Mouse (Mus musculus) MEL (cell line): ENCODE data around the gene Ppp1r32. TPM values are rescaled to one million over a fixed set of nuclear protein-coding genes. Genes with fewer than 3 reads are reported as not detected.

Experiments used
- DNase-seq: peaks from one replicate; pipeline ENCODE4 v3.0.0; 2011; ENCODE audit warnings: low read depth, low spot score
- H3K27ac ChIP-seq: 2 replicates; pipeline ENCODE4 v1.5.1; 2012; ENCODE audit warnings: low read depth, mild to moderate bottlenecking, control low read depth, low read length, moderate library complexity; ENCODE audit not compliant: control insufficient read depth
- H3K27me3 ChIP-seq, 2 experiments: fragments of 150-350 bp in 1 of 2; sonication (generic) in 1 of 2; 2 replicates each; pipeline ENCODE4 v1.6.1; 2012; ENCODE audit warnings: low read length in 2 of 2, mild to moderate bottlenecking in 2 of 2, improper control_type of control experiment in 1 of 2, moderate library complexity in 1 of 2; ENCODE audit not compliant: insufficient read depth in 2 of 2, control insufficient read depth in 1 of 2
- H3K36me3 ChIP-seq, 2 experiments: 2 replicates each; pipeline ENCODE4 v1.6.1; 2012 to 2014; ENCODE audit warnings: low read length in 2 of 2, improper control_type of control experiment in 1 of 2, inconsistent platforms in 1 of 2, mild to moderate bottlenecking in 1 of 2; ENCODE audit not compliant: insufficient read depth in 2 of 2, control insufficient read depth in 1 of 2
- H3K4me1 ChIP-seq, 2 experiments: fragments of 150-350 bp in 1 of 2; sonication (generic) in 1 of 2; 2 replicates each; pipeline ENCODE4 v1.6.1; 2012; ENCODE audit warnings: low read length in 2 of 2, improper control_type of control experiment in 1 of 2, mild to moderate bottlenecking in 1 of 2; ENCODE audit not compliant: insufficient read depth in 2 of 2, control insufficient read depth in 1 of 2
- H3K4me3 ChIP-seq, 2 experiments: fragments of 150-350 bp in 1 of 2; sonication (generic) in 1 of 2; 2 replicates each; pipeline ENCODE4 v1.5.1; 2012; ENCODE audit warnings: low read depth in 2 of 2, low read length in 2 of 2, mild to moderate bottlenecking in 2 of 2, moderate library complexity in 2 of 2, control low read depth in 1 of 2, improper control_type of control experiment in 1 of 2; ENCODE audit not compliant: control insufficient read depth in 1 of 2, insufficient read depth in 1 of 2
- H3K79me2 ChIP-seq: 2 replicates; pipeline ENCODE4 v1.6.1; 2012; ENCODE audit warnings: mild to moderate bottlenecking, low read length, moderate library complexity; ENCODE audit not compliant: control insufficient read depth, poor library complexity, insufficient read depth
- H3K9ac ChIP-seq: 2 replicates; pipeline ENCODE4 v1.6.1; 2012; ENCODE audit warnings: low read depth, mild to moderate bottlenecking, control low read depth, low read length, moderate library complexity; ENCODE audit not compliant: control insufficient read depth, poor library complexity, severe bottlenecking
- H3K9me3 ChIP-seq: fragments of 150-350 bp; sonication (generic); replicated peaks from 2 replicates; pipeline ENCODE4 v1.6.1; 2012; ENCODE audit warnings: mild to moderate bottlenecking, low read length, improper control_type of control experiment, moderate library complexity; ENCODE audit not compliant: insufficient read depth
- BHLHE40 ChIP-seq: IDR thresholded peaks from 2 replicates; pipeline ENCODE4 v1.6.1; 2012; ENCODE audit warnings: low read depth, mild to moderate bottlenecking, inconsistent platforms, low read length, improper control_type of control experiment, borderline replicate concordance
- CHD1 ChIP-seq: IDR thresholded peaks from 2 replicates; pipeline ENCODE4 v1.6.1; 2012; ENCODE audit warnings: low read depth, mild to moderate bottlenecking, inconsistent platforms, low read length, improper control_type of control experiment
- E2F4 ChIP-seq: IDR thresholded peaks from 2 replicates; pipeline ENCODE4 v1.6.1; 2011; ENCODE audit warnings: low read depth, low read length, improper control_type of control experiment, borderline replicate concordance
- EP300 ChIP-seq, 2 experiments: IDR thresholded peaks; 2 replicates each; pipeline ENCODE4 v1.6.1; 2011; ENCODE audit warnings: improper control_type of control experiment in 2 of 2, low read length in 2 of 2, low read depth in 1 of 2, mild to moderate bottlenecking in 1 of 2
- ETS1 ChIP-seq: IDR thresholded peaks from 2 replicates; pipeline ENCODE4 v1.6.1; 2012; ENCODE audit warnings: low read depth, mild to moderate bottlenecking, inconsistent platforms, low read length, improper control_type of control experiment, moderate library complexity
- GATA1 ChIP-seq: IDR thresholded peaks from 2 replicates; pipeline ENCODE4 v1.6.1; 2011; ENCODE audit warnings: low read depth, low read length, improper control_type of control experiment
- JUND ChIP-seq: IDR thresholded peaks from 2 replicates; pipeline ENCODE4 v1.6.1; 2011; ENCODE audit warnings: low read depth, mild to moderate bottlenecking, improper control_type of control experiment, low read length
- KAT2A ChIP-seq: conservative IDR thresholded peaks from 2 replicates; pipeline ENCODE4 v1.6.1; 2012; ENCODE audit warnings: low read depth, low read length, improper control_type of control experiment, inconsistent platforms
- MAFK ChIP-seq: IDR thresholded peaks from 2 replicates; pipeline ENCODE4 v1.6.1; 2011; ENCODE audit warnings: low read depth, mild to moderate bottlenecking, low read length, improper control_type of control experiment, borderline replicate concordance
- MAX ChIP-seq: IDR thresholded peaks from 2 replicates; pipeline ENCODE4 v1.6.1; 2011; ENCODE audit warnings: low read length, improper control_type of control experiment
- MXI1 ChIP-seq: IDR thresholded peaks from 2 replicates; pipeline ENCODE4 v1.6.1; 2011; ENCODE audit warnings: mild to moderate bottlenecking, low read depth, low read length, improper control_type of control experiment
- MYB ChIP-seq: IDR thresholded peaks from 2 replicates; pipeline ENCODE4 v1.6.1; 2011; ENCODE audit warnings: mild to moderate bottlenecking, low read depth, low read length, improper control_type of control experiment
- MYC ChIP-seq: IDR thresholded peaks from 2 replicates; pipeline ENCODE4 v1.6.1; 2011; ENCODE audit warnings: low read depth, mild to moderate bottlenecking, low read length, improper control_type of control experiment, moderate library complexity
- POLR2A ChIP-seq, 2 experiments: IDR thresholded peaks; 2 replicates each; pipeline ENCODE4 v1.6.1; 2011 to 2012; ENCODE audit warnings: low read length in 2 of 2, mild to moderate bottlenecking in 2 of 2, control low read depth in 1 of 2, improper control_type of control experiment in 1 of 2, low read depth in 1 of 2, moderate library complexity in 1 of 2; ENCODE audit not compliant: control insufficient read depth in 1 of 2, insufficient read depth in 1 of 2, poor library complexity in 1 of 2
- POLR2AphosphoS2 ChIP-seq: IDR thresholded peaks from 2 replicates; pipeline ENCODE4 v1.6.1; 2011; ENCODE audit warnings: low read length, improper control_type of control experiment
- RCOR1 ChIP-seq: IDR thresholded peaks from 2 replicates; pipeline ENCODE4 v1.6.1; 2012; ENCODE audit warnings: low read depth, mild to moderate bottlenecking, inconsistent platforms, low read length, improper control_type of control experiment
- SMC3 ChIP-seq: IDR thresholded peaks from 2 replicates; pipeline ENCODE4 v1.6.1; 2011; ENCODE audit warnings: low read depth, low read length, improper control_type of control experiment
- TAL1 ChIP-seq: IDR thresholded peaks from 2 replicates; pipeline ENCODE4 v1.6.1; 2012; ENCODE audit warnings: mild to moderate bottlenecking, inconsistent platforms, low read length, moderate library complexity, mixed read lengths
- TBP ChIP-seq: IDR thresholded peaks from 2 replicates; pipeline ENCODE4 v1.8.0; 2011; ENCODE audit warnings: low read depth, low read length, improper control_type of control experiment
- USF2 ChIP-seq, 2 experiments: IDR thresholded peaks; 2 replicates each; pipeline ENCODE4 v1.6.1; 2011 to 2012; ENCODE audit warnings: improper control_type of control experiment in 2 of 2, low read length in 2 of 2, borderline replicate concordance in 1 of 2, inconsistent platforms in 1 of 2, low read depth in 1 of 2, mild to moderate bottlenecking in 1 of 2; ENCODE audit not compliant: insufficient read depth in 1 of 2
- ZNF384 ChIP-seq: IDR thresholded peaks from 2 replicates; pipeline ENCODE4 v1.6.1; 2012; ENCODE audit warnings: low read depth, mild to moderate bottlenecking, inconsistent platforms, low read length, improper control_type of control experiment
- polyA plus RNA-seq, 2 experiments: library from polyadenylated mRNA; stranded (reverse) in 1 of 2; unstranded in 1 of 2; fragments of >175 nt in 1 of 2; fragments of >200 nt in 1 of 2; gene quantifications; 2 replicates each; pipeline versions ENCODE4 v1.2.1 to v1.2.4; 2012; ENCODE audit warnings: low replicate concordance in 2 of 2, low read depth in 1 of 2; ENCODE audit not compliant: insufficient read length in 2 of 2, insufficient read depth in 1 of 2, missing spikeins in 1 of 2
- total RNA-seq: library from RNA; depleted of rRNA; stranded (reverse); fragments of 300-350 nt; gene quantifications from 2 replicates; pipeline ENCODE4 v1.2.3, GENCODE M21; 2012

Gene Ppp1r32
- total and polyA plus RNA-seq, 3 experiments, result 0.19 to 0.57 TPM; not detected in 1

- TF ChIP-seq TBP, result no peak
- TF ChIP-seq POLR2A (IDR thresholded peaks at IDR 0.05; ENCODE audit: control insufficient read depth in 1 of 2, insufficient read depth in 1 of 2, low read depth in 1 of 2, low read length in 2 of 2, poor library complexity in 1 of 2), result no peak
- no peak for TF ChIP-seq BHLHE40
- TF ChIP-seq MAFK, result no peak
- no peak for TF ChIP-seq KAT2A
- TF ChIP-seq JUND, result no peak
- no peak for TF ChIP-seq MYB
- no peak for TF ChIP-seq GATA1
- no peak for TF ChIP-seq MYC
- no peak for TF ChIP-seq MAX
- no peak for TF ChIP-seq EP300 (IDR thresholded peaks at IDR 0.05; ENCODE audit: low read depth in 1 of 2, low read length in 2 of 2)
- no peak for TF ChIP-seq E2F4
- no peak for DNase-seq
- no peaks in the 10 kb centered on the region for H3K9me3 ChIP-seq
- H3K27ac ChIP-seq, result no peak overlapping the region
- H3K36me3 ChIP-seq, result no peaks in the 10 kb centered on the region
- H3K27me3 ChIP-seq, result peaks cover 0 to 2% of the 10 kb centered on the region in 2 experiments; a peak in 1 of 4 replicates
- H3K79me2 ChIP-seq, result no peaks in the 10 kb centered on the region
- H3K4me3 ChIP-seq, result no peak overlapping the region
- no peak overlapping the region for H3K9ac ChIP-seq
- H3K4me1 ChIP-seq, result no peaks in the 10 kb centered on the region
Measured at GRCm38 (mm10) chr19:10473779-10474178, 8.9 kb downstream of the Ppp1r32 start.

DNA sequence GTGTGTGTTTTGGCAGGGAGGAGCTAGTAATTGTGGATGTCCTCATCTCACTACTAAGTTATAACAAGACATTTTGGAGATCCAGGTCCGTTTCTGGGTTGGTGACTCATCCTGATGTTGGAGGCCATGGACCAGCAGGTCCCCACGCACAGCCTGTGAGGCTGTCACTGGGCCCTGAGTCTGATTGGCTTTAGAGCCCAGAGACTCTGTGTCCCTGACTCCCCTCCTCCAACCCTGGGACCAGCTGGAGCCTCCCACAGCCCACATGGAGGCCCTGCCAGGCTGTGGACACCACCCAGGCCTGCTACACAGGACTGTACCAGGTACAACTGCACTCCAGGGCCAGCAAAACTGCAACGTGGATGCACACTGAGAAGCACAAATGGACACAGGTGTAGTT, 9.8 kb downstream of the Ppp1r32 start:
- H3K27me3 ChIP-seq, result peaks cover 0 to 2% of the 10 kb centered on the region in 2 experiments; a peak in 1 of 4 replicates

GRCm38 (mm10) chr19:10469171-10469658, 13.5 kb downstream of the Ppp1r32 start:
- no peak for TF ChIP-seq MAFK
- no peak for TF ChIP-seq CHD1
- no peak for TF ChIP-seq TAL1
- TF ChIP-seq USF2 (IDR thresholded peaks at IDR 0.05; ENCODE audit: borderline replicate concordance in 1 of 2, insufficient read depth in 1 of 2, low read depth in 1 of 2, low read length in 2 of 2), result no peak
- TF ChIP-seq SMC3, result no peak
- TF ChIP-seq RCOR1, result no peak
- TF ChIP-seq JUND, result no peak
- TF ChIP-seq ZNF384, result no peak
- TF ChIP-seq GATA1, result no peak
- no peak for TF ChIP-seq MXI1
- no peak for TF ChIP-seq MAX
- TF ChIP-seq, all 39 proteins: peak for 0
- Histone ChIP-seq H3K27ac (no peak overlapping the region), H3K79me2 (no peaks in the 10 kb centered on the region), H3K4me3 (no peak overlapping the region), H3K36me3 (no peaks in the 10 kb centered on the region), H3K9ac (no peak overlapping the region), H3K9me3 (no peaks in the 10 kb centered on the region), H3K27me3 (no peaks in the 10 kb centered on the region), H3K4me1 (no peaks in the 10 kb centered on the region)
- DNase-seq, result no peak

More for the DNA sequence above, 9.8 kb downstream of the Ppp1r32 start:
- H3K4me1 ChIP-seq, result no peaks in the 10 kb centered on the region
- no peak for DNase-seq
- H3K79me2 ChIP-seq, result no peaks in the 10 kb centered on the region
- no peaks in the 10 kb centered on the region for H3K9me3 ChIP-seq
- H3K9ac ChIP-seq, result no peak overlapping the region
- no peak overlapping the region for H3K27ac ChIP-seq
- no peak overlapping the region for H3K4me3 ChIP-seq
- TF ChIP-seq POLR2AphosphoS2 (no peak), EP300 (IDR thresholded peaks at IDR 0.05; ENCODE audit: low read depth in 1 of 2, low read length in 2 of 2) (no peak), CHD1 (no peak), ETS1 (no peak), JUND (no peak), GATA1 (no peak)
- H3K36me3 ChIP-seq, result no peaks in the 10 kb centered on the region
